8 mouse cellular contexts compared by ENCODE assay signal in genomic region chr3:123115770-123116527, GRCm38 (mm10).
A peak's percentile ranks its signal among the peaks of the same experiment; 100 is the strongest.
DNase-seq lines count a peak whose midpoint lies in the region; ATAC-seq and TF ChIP-seq lines count a peak whose summit lies in the region.

No protein-coding gene starts in this region.

- no peaks in the 10 kb centered on the region for H3K4me1 ChIP-seq in MEL (ENCODE audit: control insufficient read depth in 1 of 2, insufficient read depth in 2 of 2, low read length in 2 of 2)
- peaks cover 13% of the 10 kb centered on the region; the same call in 1 of the 2 replicates for H3K4me1 ChIP-seq in embryonic facial prominence, embryonic 15.5 days
- peaks cover 4% of the 10 kb centered on the region; the same call in 1 of the 2 replicates for H3K4me1 ChIP-seq in hindbrain, embryonic 12.5 days
- peaks cover 13% of the 10 kb centered on the region for H3K4me1 ChIP-seq in liver, embryonic 13.5 days (replicated peaks)

- peak; percentile 10 for TF ChIP-seq RAD21 in MEL (IDR thresholded peaks at IDR 0.05; ENCODE audit: low read depth, low read length)

- no peaks in the 10 kb centered on the region for H3K79me2 ChIP-seq in MEL (ENCODE audit: control insufficient read depth, insufficient read depth, low read length, poor library complexity)

- WGBS in embryonic facial prominence, embryonic 15.5 days = 29% methylated on average over 15 of the region's 15 CpGs
- WGBS in hindbrain, embryonic 12.5 days = 27% methylated on average over 15 of the region's 15 CpGs
- WGBS in liver, embryonic 13.5 days (ENCODE audit: insufficient replicate concordance) = 11% methylated on average over 15 of the region's 15 CpGs

- no peaks in the 10 kb centered on the region for H3K36me3 ChIP-seq in MEL (ENCODE audit: control insufficient read depth in 1 of 2, insufficient read depth in 2 of 2, low read length in 2 of 2)
- H3K36me3 ChIP-seq in embryonic facial prominence, embryonic 15.5 days = peaks cover 5% of the 10 kb centered on the region; the same call in 1 of the 2 replicates
- no peaks in the 10 kb centered on the region for H3K36me3 ChIP-seq in hindbrain, embryonic 12.5 days
- H3K36me3 ChIP-seq in liver, embryonic 13.5 days = no peaks in the 10 kb centered on the region

- H3K9ac ChIP-seq in MEL (ENCODE audit: control insufficient read depth, low read depth, low read length, poor library complexity, severe bottlenecking) = no peak overlapping the region
- H3K9ac ChIP-seq in embryonic facial prominence, embryonic 15.5 days = no peak overlapping the region
- H3K9ac ChIP-seq in hindbrain, embryonic 12.5 days = no peak overlapping the region
- H3K9ac ChIP-seq in liver, embryonic 13.5 days = no peak overlapping the region

- TF ChIP-seq POLR2A in MEL (IDR thresholded peaks at IDR 0.05; ENCODE audit: control insufficient read depth in 1 of 2, insufficient read depth in 1 of 2, low read depth in 1 of 2, low read length in 2 of 2, poor library complexity in 1 of 2) = no peak

- H3K27ac ChIP-seq in MEL (ENCODE audit: control insufficient read depth, low read depth, low read length) = no peak overlapping the region
- H3K27ac ChIP-seq in embryonic facial prominence, embryonic 15.5 days (replicated peaks) = 0 out of 2 replicates have a peak overlapping the region, but pooled peaks have one; percentile 44
- no peak overlapping the region for H3K27ac ChIP-seq in hindbrain, embryonic 12.5 days
- H3K27ac ChIP-seq in liver, embryonic 13.5 days = no peak overlapping the region

- no peak overlapping the region for H3K4me3 ChIP-seq in MEL (ENCODE audit: control insufficient read depth in 1 of 2, insufficient read depth in 1 of 2, low read depth in 2 of 2, low read length in 2 of 2)
- H3K4me3 ChIP-seq in embryonic facial prominence, embryonic 15.5 days (replicated peaks) = no peak overlapping the region
- no peak overlapping the region for H3K4me3 ChIP-seq in hindbrain, embryonic 12.5 days
- H3K4me3 ChIP-seq in liver, embryonic 13.5 days (replicated peaks) = no peak overlapping the region

- peak in 2 of 3 experiments; percentile 40 to 52; a peak in 4 of 6 replicates for TF ChIP-seq CTCF in MEL (IDR thresholded peaks at IDR 0.05 in 2 of 3, conservative IDR thresholded peaks at IDR 0.05 in 1 of 3; ENCODE audit: control insufficient read depth in 1 of 3, insufficient read depth in 1 of 3, low read depth in 2 of 3, low read length in 3 of 3, poor library complexity in 1 of 3, severe bottlenecking in 1 of 3)

- peak; percentile 20 to 24 for DNase-seq in frontal cortex, postnatal 36 days (ENCODE audit: low spot score in 2 of 2)
- no peak for DNase-seq in frontal cortex, postnatal 10 days (ENCODE audit: low spot score in 2 of 2)
- DNase-seq in MEL (ENCODE audit: low read depth, low spot score) = peak; percentile 18
- no peak for DNase-seq in liver, embryonic 13.5 days
- peak; percentile 26 for DNase-seq in yolk sac, embryonic 10.5 days (ENCODE audit: low spot score)
- no peak for DNase-seq in cerebellum, adult 8-10 months

- H3K4me2 ChIP-seq in embryonic facial prominence, embryonic 15.5 days (replicated peaks) = peak overlapping the region; percentile 28
- peak overlapping the region; percentile 34 for H3K4me2 ChIP-seq in hindbrain, embryonic 12.5 days (replicated peaks)
- H3K4me2 ChIP-seq in liver, embryonic 13.5 days = peak overlapping the region; percentile 31; the same call in 1 of the 2 replicates

- no peaks in the 10 kb centered on the region for H3K9me3 ChIP-seq in MEL (replicated peaks; ENCODE audit: insufficient read depth, low read length)
- no peaks in the 10 kb centered on the region for H3K9me3 ChIP-seq in embryonic facial prominence, embryonic 15.5 days (replicated peaks)
- H3K9me3 ChIP-seq in hindbrain, embryonic 12.5 days (replicated peaks) = no peaks in the 10 kb centered on the region; the same call in 1 of the 2 replicates
- no peaks in the 10 kb centered on the region for H3K9me3 ChIP-seq in liver, embryonic 13.5 days (replicated peaks)

- no peaks in the 10 kb centered on the region; a peak in 1 of 4 replicates for H3K27me3 ChIP-seq in MEL (ENCODE audit: control insufficient read depth in 1 of 2, insufficient read depth in 2 of 2, low read length in 2 of 2)
- no peaks in the 10 kb centered on the region for H3K27me3 ChIP-seq in embryonic facial prominence, embryonic 15.5 days
- no peaks in the 10 kb centered on the region for H3K27me3 ChIP-seq in hindbrain, embryonic 12.5 days
- no peaks in the 10 kb centered on the region for H3K27me3 ChIP-seq in liver, embryonic 13.5 days

- ATAC-seq in embryonic facial prominence, embryonic 15.5 days (ENCODE audit: insufficient number of reproducible peaks, low FRiP score, low TSS enrichment, low read depth) = no peak
- ATAC-seq in hindbrain, embryonic 12.5 days (ENCODE audit: low FRiP score) = no peak
- no peak for ATAC-seq in liver, embryonic 13.5 days (ENCODE audit: low read depth)

- no peak for TF ChIP-seq EP300 in MEL (IDR thresholded peaks at IDR 0.05; ENCODE audit: low read depth in 1 of 2, low read length in 2 of 2)

TF ChIP-seq in MEL, 35 proteins besides CTCF, POLR2A, EP300 and RAD21:
- TF ChIP-seq ELF1 (IDR thresholded peaks at IDR 0.05; ENCODE audit: low read depth, low read length) (no peak), MAX (IDR thresholded peaks at IDR 0.05; ENCODE audit: low read length) (no peak), JUND (IDR thresholded peaks at IDR 0.05; ENCODE audit: low read depth, low read length) (no peak), SMC3 (IDR thresholded peaks at IDR 0.05; ENCODE audit: low read depth, low read length) (peak; percentile 36), ZC3H11A (IDR thresholded peaks at IDR 0.05; ENCODE audit: low read depth, low read length) (no peak), MYC (IDR thresholded peaks at IDR 0.05; ENCODE audit: low read depth, low read length) (no peak), ZKSCAN1 (IDR thresholded peaks at IDR 0.05; ENCODE audit: low read depth, low read length) (no peak), RCOR1 (IDR thresholded peaks at IDR 0.05; ENCODE audit: low read depth, low read length) (no peak)
TF ChIP-seq in MEL: peak in this region for 1.

Comparison
In these comparisons a context has a peak if more than half of its experiments do, and no peak if none do; other contexts are left out.
1. DNase-seq: peak in frontal cortex, postnatal 36 days (2 of 2), MEL (single experiment) and yolk sac, embryonic 10.5 days (single experiment); none in frontal cortex, postnatal 10 days (0 of 2), liver, embryonic 13.5 days (single experiment) and cerebellum, adult 8-10 months (single experiment).
2. Peak in every context shown above with its lines, with median percentiles within 50 percentile points of each other: H3K4me2 ChIP-seq.